Mouse (Mus musculus): ENCODE results near the gene Tcf23.

Gene Tcf23

DNA sequence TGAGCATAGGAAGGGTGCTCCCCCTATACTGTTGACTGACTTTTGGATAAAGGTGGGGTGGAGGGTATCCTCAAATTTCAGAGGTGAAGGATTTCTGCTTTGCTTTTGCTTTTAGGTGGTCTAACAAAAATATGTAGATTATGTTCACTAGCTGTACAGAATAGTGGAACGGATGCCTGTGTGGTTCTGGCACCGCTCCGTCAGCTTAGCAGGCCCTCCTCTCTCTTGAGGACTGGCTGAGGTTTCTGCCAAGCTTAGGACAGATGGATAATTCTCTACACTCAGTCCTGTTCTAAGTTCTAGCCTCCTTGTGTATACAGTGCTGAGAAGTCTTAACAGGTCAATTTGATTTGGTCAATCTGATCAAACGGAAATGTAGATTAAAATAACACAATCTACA is 18.0 kb upstream of the Tcf23 start:
- no peak for DNase-seq (ENCODE audit: low spot score)

DNA sequence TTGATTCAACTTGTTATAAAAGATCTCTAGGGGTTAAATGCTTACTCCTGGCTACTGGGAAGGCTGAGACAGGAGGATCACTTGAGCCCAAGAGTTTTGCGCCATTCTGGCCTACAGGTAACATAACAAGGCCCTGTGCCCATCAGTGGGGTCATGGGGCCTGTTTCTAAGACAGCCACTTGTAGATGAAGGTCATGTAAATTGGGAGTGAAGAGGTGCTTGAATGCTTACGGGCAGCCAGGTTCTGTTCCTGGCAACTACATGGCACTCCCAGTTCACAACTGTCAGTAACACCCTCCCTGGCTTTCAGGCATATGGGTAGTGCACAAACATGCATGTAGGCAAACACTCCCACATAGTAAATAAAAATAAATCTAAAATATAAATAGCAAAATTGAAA is 17.5 kb upstream of the Tcf23 start:
- no peak for DNase-seq (ENCODE audit: low spot score)

DNA sequence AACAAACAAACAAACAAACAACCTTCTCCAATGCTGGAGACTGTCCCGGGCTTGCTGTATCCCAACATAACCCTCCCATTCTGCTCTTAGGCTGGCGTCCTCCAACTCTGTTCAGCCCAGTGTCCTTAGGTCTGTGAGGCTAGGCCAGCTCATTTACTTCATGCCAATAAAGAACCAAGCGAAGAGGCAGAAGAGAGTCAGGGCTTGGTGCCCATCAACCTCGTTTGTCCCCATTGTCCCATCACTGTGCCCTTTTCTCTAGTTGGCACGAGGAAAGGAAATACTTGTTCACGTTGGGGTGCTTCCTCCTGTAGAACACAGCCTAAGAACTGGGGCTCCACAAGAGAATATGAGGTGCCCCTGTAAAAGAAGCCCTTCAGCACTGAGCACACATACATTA is 16.8 kb upstream of the Tcf23 start:
- no peak for DNase-seq (ENCODE audit: low spot score)

DNA sequence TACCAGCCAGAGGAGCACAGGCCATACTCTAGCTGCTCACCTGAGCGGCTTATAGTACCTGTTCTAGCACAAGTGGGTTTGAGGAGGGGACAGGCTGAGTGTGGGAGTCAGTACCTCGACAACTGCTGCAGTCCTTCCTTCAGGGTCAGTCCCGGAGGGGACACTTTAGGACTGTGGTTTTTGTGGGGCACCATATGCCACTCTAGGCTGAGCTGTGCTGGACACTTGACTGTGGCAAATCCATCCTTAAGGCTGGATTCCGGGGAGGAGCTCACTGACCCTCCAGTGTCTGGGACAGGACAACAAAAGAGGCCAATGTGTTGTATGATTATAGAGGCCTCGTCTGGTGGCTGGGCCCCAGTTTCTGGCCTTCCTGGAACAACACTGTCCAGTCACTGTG is 15.9 kb upstream of the Tcf23 start:
- no peak for DNase-seq (ENCODE audit: low spot score)

DNA sequence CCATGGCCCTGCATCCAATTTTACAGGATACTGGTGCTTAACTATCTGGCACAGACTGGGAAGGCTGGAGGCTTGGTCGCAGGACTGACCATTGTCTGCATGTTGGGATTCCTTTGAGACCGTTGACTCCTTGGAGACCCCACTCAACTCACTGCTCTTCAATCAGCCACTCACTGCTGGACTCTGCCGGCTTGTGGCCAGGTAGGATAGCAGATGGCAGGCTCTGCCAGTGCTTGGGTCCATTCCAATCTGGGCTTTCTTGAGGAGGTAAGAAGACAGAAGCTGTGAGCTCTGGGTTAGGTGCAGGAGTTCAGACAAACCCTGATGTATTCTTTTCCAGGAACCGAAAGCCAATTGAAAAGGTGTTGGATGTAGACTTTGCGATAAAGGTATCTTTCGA is 14.4 kb upstream of the Tcf23 start:
- DNase-seq (ENCODE audit: low spot score), result no peak

DNA sequence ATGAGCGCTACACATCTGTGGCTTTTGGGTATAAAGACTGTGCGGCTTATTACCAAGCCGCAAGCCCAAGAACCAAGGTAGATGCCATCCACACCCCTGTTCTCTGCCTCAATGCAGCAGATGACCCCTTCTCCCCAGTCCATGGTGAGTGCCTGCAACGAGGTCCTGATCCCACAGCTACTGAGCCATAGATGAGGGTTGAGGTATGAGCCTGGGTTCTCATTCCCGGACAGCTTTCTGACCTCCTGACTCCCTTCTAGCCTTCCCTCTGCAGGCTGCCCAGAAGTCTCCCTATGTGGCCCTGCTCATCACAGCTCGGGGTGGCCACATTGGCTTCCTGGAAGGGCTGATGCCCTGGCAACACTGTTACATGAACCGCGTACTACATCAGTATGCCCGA is 13.9 kb upstream of the Tcf23 start:
- no peak for DNase-seq (ENCODE audit: low spot score)

GRCm38 (mm10) chr5:30955751-30956150 is 12.7 kb upstream of the Tcf23 start:
- no peak for DNase-seq (ENCODE audit: low spot score)

GRCm38 (mm10) chr5:30957891-30958290 is 10.6 kb upstream of the Tcf23 start:
- DNase-seq (ENCODE audit: low spot score), result no peak

GRCm38 (mm10) chr5:30959198-30959854 is 9.1 kb upstream of the Tcf23 start:
- no peak for DNase-seq (ENCODE audit: low spot score)

DNA sequence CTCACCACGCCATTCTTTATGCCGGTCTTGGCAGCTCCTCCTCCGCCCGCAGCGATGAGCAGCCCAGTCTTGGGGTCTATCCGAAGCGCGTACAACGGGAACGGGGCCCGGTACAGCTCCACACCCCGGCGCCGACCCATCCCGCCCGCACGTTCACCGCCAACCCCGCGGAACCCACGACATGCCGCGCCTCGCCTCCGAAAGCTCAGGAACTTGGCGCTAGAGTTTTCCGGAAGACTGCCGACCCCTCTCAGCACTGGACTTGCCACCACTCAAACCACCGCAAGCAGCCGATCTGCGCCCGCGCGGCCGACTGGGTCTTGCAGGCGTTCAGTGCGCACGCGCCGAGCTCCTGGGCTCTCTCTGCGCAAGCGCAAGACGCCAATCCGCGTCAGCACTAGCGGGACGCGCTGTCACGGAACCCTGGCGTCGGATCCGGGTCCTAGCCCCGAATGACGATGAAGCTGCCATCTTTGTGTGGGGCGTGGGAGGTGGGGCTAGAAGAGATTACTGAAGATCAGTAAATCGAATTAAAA is 8.4 kb upstream of the Tcf23 start, which contains the start of gene Preb:
Gene Preb, minus strand, starts transcription at position 396 of the 536 bp plus-strand sequence.
- peak; percentile 95 for DNase-seq (ENCODE audit: low spot score)

DNA sequence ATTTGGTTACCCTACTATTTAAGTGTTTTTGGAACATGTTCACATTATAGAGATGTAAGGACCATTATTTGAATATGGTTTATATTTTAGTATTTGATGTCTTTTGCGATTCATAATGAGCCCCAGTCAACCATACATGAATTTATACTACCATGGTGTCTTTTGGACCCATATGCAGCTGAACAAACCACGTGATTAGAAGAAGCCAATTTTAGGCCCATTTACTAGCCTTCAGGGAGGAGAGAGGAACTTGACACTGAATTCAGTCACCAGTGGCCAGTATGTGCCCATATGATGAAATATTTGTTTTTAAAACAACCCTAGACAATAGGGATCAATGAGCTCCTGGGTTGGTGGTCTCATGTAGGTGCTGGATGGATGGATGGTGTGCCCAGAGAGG is 7.6 kb upstream of the Tcf23 start:
- DNase-seq (ENCODE audit: low spot score), result no peak

GRCm38 (mm10) chr5:30961545-30962505 is 6.6 kb upstream of the Tcf23 start:
- DNase-seq (ENCODE audit: low spot score), result no peak

GRCm38 (mm10) chr5:30963916-30964315 is 4.5 kb upstream of the Tcf23 start:
- DNase-seq (ENCODE audit: low spot score), result no peak

GRCm38 (mm10) chr5:30966189-30966588 is 2.3 kb upstream of the Tcf23 start:
- no peak for DNase-seq (ENCODE audit: low spot score)

DNA sequence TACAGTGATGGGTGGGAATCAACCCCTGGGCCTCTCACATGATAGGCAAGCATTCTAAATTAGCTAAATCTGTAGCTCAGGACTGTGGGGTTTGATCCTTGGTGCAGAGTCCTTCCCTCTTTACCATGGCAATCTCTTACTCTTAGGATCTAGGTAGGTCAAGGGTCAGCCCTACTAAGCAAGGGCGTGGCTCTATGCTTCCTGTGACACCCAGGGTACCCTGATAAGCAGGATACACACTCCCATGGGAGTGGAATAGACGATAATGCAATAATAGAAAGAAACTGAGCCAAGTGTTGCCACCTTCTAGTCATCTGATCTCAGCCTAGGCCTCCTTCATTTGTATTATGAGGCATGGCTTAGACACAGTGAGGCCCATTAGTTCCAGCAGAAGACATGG is 978 bp downstream of the Tcf23 start:
- no peak for DNase-seq (ENCODE audit: low spot score)

- DNase-seq (ENCODE audit: low spot score), result no peak
Measured at GRCm38 (mm10) chr5:30974870-30975656, 6.6 kb downstream of the Tcf23 start.

DNA sequence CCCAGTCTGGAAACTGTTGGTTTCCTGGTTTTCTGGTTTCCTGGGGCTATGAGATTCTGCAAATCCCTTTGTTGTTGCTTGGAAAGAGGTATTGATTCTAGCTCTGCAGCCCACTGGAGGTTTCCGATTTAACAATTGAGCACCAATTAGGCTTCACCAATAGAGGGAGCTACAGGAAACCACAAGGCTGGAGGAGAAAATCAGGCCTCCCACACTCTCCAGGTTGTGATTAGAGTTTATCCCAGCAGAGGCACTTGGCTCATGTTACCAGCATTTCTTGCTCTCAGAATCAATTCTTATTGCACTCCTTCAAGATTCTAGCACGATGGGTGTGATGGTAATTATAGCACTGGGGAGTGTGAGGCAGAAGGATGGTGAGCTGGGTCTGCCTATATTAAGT is 13.9 kb downstream of the Tcf23 start:
- no peak for DNase-seq (ENCODE audit: low spot score)

GRCm38 (mm10) chr5:30992980-30993676 is 24.7 kb downstream of the Tcf23 start:
- no peak for DNase-seq (ENCODE audit: low spot score)

GRCm38 (mm10) chr5:30994074-30994473 is 25.6 kb downstream of the Tcf23 start:
- DNase-seq (ENCODE audit: low spot score), result no peak

- DNase-seq (ENCODE audit: low spot score), result no peak
Measured at GRCm38 (mm10) chr5:30994910-30995635, 26.6 kb downstream of the Tcf23 start.

GRCm38 (mm10) chr5:30998306-30998705 is 29.8 kb downstream of the Tcf23 start:
- DNase-seq (ENCODE audit: low spot score), result peak; percentile 30

All from spleen, adult 12 weeks (tissue).